Mouse (Mus musculus) thymus, adult 2 months (tissue): ENCODE data around the gene Ganab.

ENCODE experiments used
- CTCF ChIP-seq: fragments of 200-500 bp; IDR thresholded peaks from 2 replicates; pipeline ENCODE4 v1.5.1; 2012; ENCODE audit warnings: mild to moderate bottlenecking, control low read depth, low read length, moderate library complexity, borderline replicate concordance; ENCODE audit not compliant: control insufficient read depth, poor library complexity, insufficient read depth; ENCODE audit errors: extremely low read depth
- POLR2A ChIP-seq: fragments of 200-500 bp; IDR thresholded peaks from 2 replicates; pipeline ENCODE4 v1.6.1; 2012; ENCODE audit warnings: mild to moderate bottlenecking, low read length, control low read depth, moderate library complexity; ENCODE audit not compliant: control insufficient read depth, poor library complexity, insufficient read depth; ENCODE audit errors: extremely low read depth

DNA sequence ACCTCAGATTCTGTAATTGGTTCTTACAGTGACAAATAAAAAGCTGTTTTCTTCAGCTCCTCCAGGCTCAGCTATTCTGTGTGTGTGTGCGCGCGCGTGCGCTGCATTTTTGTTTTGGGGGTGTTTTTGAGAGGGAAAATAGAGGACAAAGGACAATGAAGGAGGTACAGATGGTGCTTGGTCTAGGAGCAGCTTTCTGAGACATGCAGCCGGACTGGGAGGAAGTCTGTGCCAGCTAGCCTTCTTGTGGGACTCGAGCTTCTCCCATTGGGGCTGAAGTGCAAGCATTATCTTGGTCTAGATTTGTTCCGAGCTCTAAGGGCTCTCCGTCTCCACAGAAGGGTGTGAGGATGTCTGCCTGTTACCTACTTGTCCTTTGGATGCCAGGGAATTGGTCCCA lies 54.4 kb downstream of the Ganab start:
- TF ChIP-seq CTCF (no peak), POLR2A (no peak)
